Mouse (Mus musculus): ENCODE measurements at regions not wholly inside any gene's neighbourhood (a gene's known extent, or its start where the extent isn't known, plus 50 kb on each side); places are given as distances from the start of the nearest gene placed in this dataset.
A peak's percentile ranks its signal among the peaks of the same experiment; 100 is the strongest.

GRCm38 (mm10) chr14:88278327-88278726 is 192.9 kb downstream of the Pcdh20 start:
- H3K4me2 ChIP-seq (ENCODE audit: low read length), result no peak overlapping the region
- no peak overlapping the region for H3K4me3 ChIP-seq (ENCODE audit: low read depth, low read length)
- no peak overlapping the region for H3K27ac ChIP-seq (ENCODE audit: low read depth, low read length)
- no peaks in the 10 kb centered on the region for H3K4me1 ChIP-seq (ENCODE audit: control insufficient read depth, insufficient read depth, low read length)
- H3K27me3 ChIP-seq (replicated peaks; ENCODE audit: control insufficient read depth, insufficient read depth, low read length), result no peaks in the 10 kb centered on the region
- no peaks in the 10 kb centered on the region for H3K9me3 ChIP-seq (replicated peaks; ENCODE audit: control insufficient read depth, low read length)
- 35% methylated on average over 5 of the region's 5 CpGs for WGBS
- no peak overlapping the region for H3K9ac ChIP-seq (ENCODE audit: low read length)
- no peaks in the 10 kb centered on the region for H3K36me3 ChIP-seq (ENCODE audit: control insufficient read depth, insufficient read depth, low read length)
- DNase-seq (ENCODE audit: low spot score) (peak; percentile 64), ATAC-seq (no peak)

GRCm38 (mm10) chr14:88264771-88265170 is 206.4 kb downstream of the Pcdh20 start:
- no peaks in the 10 kb centered on the region for H3K4me1 ChIP-seq (ENCODE audit: control insufficient read depth, insufficient read depth, low read length)
- no peak for DNase-seq (ENCODE audit: low spot score)
- no peaks in the 10 kb centered on the region for H3K36me3 ChIP-seq (ENCODE audit: control insufficient read depth, insufficient read depth, low read length)
- no peak overlapping the region for H3K4me2 ChIP-seq (ENCODE audit: low read length)
- no peak overlapping the region for H3K4me3 ChIP-seq (ENCODE audit: low read depth, low read length)
- H3K9ac ChIP-seq (ENCODE audit: low read length), result no peak overlapping the region
- H3K27me3 ChIP-seq (replicated peaks; ENCODE audit: control insufficient read depth, insufficient read depth, low read length), result no peaks in the 10 kb centered on the region
- no peak overlapping the region for H3K27ac ChIP-seq (ENCODE audit: low read depth, low read length)
- no peak for ATAC-seq
- no peaks in the 10 kb centered on the region for H3K9me3 ChIP-seq (replicated peaks; ENCODE audit: control insufficient read depth, low read length)

GRCm38 (mm10) chr14:88259034-88259433 is 212.2 kb downstream of the Pcdh20 start:
- H3K9me3 ChIP-seq (replicated peaks; ENCODE audit: control insufficient read depth, low read length), result no peaks in the 10 kb centered on the region
- no peak for ATAC-seq
- H3K27me3 ChIP-seq (replicated peaks; ENCODE audit: control insufficient read depth, insufficient read depth, low read length), result no peaks in the 10 kb centered on the region
- no peaks in the 10 kb centered on the region for H3K4me1 ChIP-seq (ENCODE audit: control insufficient read depth, insufficient read depth, low read length)
- no peak overlapping the region for H3K4me2 ChIP-seq (ENCODE audit: low read length)
- no peak overlapping the region for H3K4me3 ChIP-seq (ENCODE audit: low read depth, low read length)
- no peak overlapping the region for H3K27ac ChIP-seq (ENCODE audit: low read depth, low read length)
- H3K36me3 ChIP-seq (ENCODE audit: control insufficient read depth, insufficient read depth, low read length), result no peaks in the 10 kb centered on the region
- H3K9ac ChIP-seq (ENCODE audit: low read length), result no peak overlapping the region
- DNase-seq (ENCODE audit: low spot score), result no peak

GRCm38 (mm10) chr14:88255131-88255530 is 216.1 kb downstream of the Pcdh20 start:
- Histone ChIP-seq H3K36me3 (ENCODE audit: control insufficient read depth, insufficient read depth, low read length) (no peaks in the 10 kb centered on the region), H3K4me2 (ENCODE audit: low read length) (no peak overlapping the region), H3K9me3 (replicated peaks; ENCODE audit: control insufficient read depth, low read length) (no peaks in the 10 kb centered on the region), H3K27me3 (replicated peaks; ENCODE audit: control insufficient read depth, insufficient read depth, low read length) (no peaks in the 10 kb centered on the region), H3K9ac (ENCODE audit: low read length) (no peak overlapping the region), H3K27ac (ENCODE audit: low read depth, low read length) (no peak overlapping the region), H3K4me1 (ENCODE audit: control insufficient read depth, insufficient read depth, low read length) (no peaks in the 10 kb centered on the region), H3K4me3 (ENCODE audit: low read depth, low read length) (no peak overlapping the region)
- DNase-seq (ENCODE audit: low spot score) (no peak), ATAC-seq (no peak)
- 24% methylated on average over 3 of the region's 3 CpGs for WGBS

All from forebrain, embryonic 14.5 days (tissue).